Mouse (Mus musculus) heart, adult 18-20 months (tissue): ENCODE measurements at regions not wholly inside any gene's neighbourhood (a gene's known extent, or its start where the extent isn't known, plus 50 kb on each side); places are given as distances from the start of the nearest gene placed in this dataset.

Source experiments
- DNase-seq, 2 experiments: peaks; one replicate each; pipeline ENCODE4 v3.0.0; 2021 to 2022; ENCODE audit warnings: mixed read lengths in 1 of 2

GRCm38 (mm10) chr9:80688481-80689086 lies 223.3 kb upstream of the Impg1 start:
- DNase-seq = peak; percentile 20 to 37

GRCm38 (mm10) chr9:80683030-80683692 lies 217.9 kb upstream of the Impg1 start:
- no peak for DNase-seq

- no peak for DNase-seq
Observed at GRCm38 (mm10) chr9:80681709-80682108, 216.4 kb upstream of the Impg1 start.

- DNase-seq = no peak
Observed at GRCm38 (mm10) chr9:80671483-80671882, 206.2 kb upstream of the Impg1 start.

GRCm38 (mm10) chr9:80668575-80669248 lies 203.4 kb upstream of the Impg1 start:
- no peak for DNase-seq

- DNase-seq = no peak
Observed at GRCm38 (mm10) chr9:80658755-80659154, 193.5 kb upstream of the Impg1 start.

GRCm38 (mm10) chr9:80615114-80615513 lies 149.8 kb upstream of the Impg1 start:
- no peak for DNase-seq

- no peak for DNase-seq
Observed at GRCm38 (mm10) chr9:80600019-80600418, 134.7 kb upstream of the Impg1 start.

GRCm38 (mm10) chr9:80565388-80566024 lies 100.2 kb upstream of the Impg1 start:
- no peak for DNase-seq

- DNase-seq = no peak
Observed at GRCm38 (mm10) chr9:80563655-80564054, 98.4 kb upstream of the Impg1 start.

GRCm38 (mm10) chr9:80555531-80556067 lies 90.3 kb upstream of the Impg1 start:
- no peak for DNase-seq
